Mouse (Mus musculus) left cerebral cortex, adult 11 months (tissue): Measurements from ENCODE around the gene Prss41.
"Not testable (repeated sequence)": the region's sequence is repeated elsewhere in the genome, so short reads cannot be mapped to it uniquely, and the experiment has no call there.

Source experiments
- DNase-seq: peaks from one replicate; pipeline ENCODE4 v3.0.0; 2022; ENCODE audit warnings: low spot score

The Prss41 gene

GRCm38 (mm10) chr17:23843812-23844273 is at the start of gene Prss41, which contains the start of gene Prss32:
Gene Prss41, minus strand, starts transcription at chr17:23844172.
Gene Prss32, plus strand, starts transcription at chr17:23843855.
- no peak for DNase-seq

- not testable (repeated sequence) for DNase-seq
These were observed 36.6 kb upstream of the Prss41 start, which contains the start of the genes Dcpp1 and Dcpp2 for GRCm38 (mm10) chr17:23880576-23880975. Gene Dcpp1, plus strand, starts transcription at chr17:23880876. Gene Dcpp2, plus strand, starts transcription at chr17:23880880.

- DNase-seq = no peak
These were observed 33.2 kb upstream of the Prss41 start for GRCm38 (mm10) chr17:23877166-23877565.

DNA sequence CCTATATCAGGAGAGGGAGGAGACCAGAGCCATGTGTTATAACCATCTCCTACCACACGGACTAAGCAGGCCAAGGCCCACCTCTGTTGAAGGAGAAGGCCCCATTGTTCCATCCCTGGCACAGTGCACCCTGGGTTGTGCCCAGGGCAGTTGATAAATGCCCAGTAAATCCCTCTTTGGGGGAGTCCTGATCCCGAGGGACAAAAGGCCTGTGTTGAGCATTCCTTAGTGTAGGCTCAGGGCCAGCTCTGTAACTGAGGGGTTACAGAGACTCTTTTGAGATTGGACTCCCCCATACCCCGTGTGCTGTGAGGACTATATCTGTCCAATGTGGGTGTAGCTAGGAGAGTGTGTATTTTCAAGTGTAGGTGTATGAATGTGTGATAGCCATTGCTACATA is 32.8 kb upstream of the Prss41 start:
- no peak for DNase-seq

- no peak for DNase-seq
These were observed 30.2 kb upstream of the Prss41 start for GRCm38 (mm10) chr17:23873884-23874856.

DNA sequence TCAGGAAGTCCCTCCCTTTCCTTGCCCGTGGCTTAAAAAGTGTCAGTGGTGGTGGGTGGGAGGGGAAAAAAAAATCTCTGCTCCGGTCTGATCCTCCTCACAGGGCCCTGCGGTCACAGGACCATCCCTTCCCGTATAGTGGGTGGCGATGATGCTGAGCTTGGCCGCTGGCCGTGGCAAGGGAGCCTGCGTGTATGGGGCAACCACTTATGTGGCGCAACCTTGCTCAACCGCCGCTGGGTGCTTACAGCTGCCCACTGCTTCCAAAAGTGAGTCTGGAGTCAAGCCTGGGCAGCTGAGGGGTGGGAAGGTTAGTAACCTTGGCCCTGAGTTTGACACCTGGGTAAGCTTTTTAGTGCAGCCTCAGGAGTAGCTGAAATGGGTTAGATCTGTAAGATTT is 24.5 kb upstream of the Prss41 start:
- DNase-seq = no peak

GRCm38 (mm10) chr17:23867756-23868155 is 23.8 kb upstream of the Prss41 start, which contains the start of gene Prss21:
Gene Prss21, plus strand, starts transcription at chr17:23868056.
- DNase-seq = no peak

GRCm38 (mm10) chr17:23862926-23863325 is 19.0 kb upstream of the Prss41 start:
- no peak for DNase-seq

DNA sequence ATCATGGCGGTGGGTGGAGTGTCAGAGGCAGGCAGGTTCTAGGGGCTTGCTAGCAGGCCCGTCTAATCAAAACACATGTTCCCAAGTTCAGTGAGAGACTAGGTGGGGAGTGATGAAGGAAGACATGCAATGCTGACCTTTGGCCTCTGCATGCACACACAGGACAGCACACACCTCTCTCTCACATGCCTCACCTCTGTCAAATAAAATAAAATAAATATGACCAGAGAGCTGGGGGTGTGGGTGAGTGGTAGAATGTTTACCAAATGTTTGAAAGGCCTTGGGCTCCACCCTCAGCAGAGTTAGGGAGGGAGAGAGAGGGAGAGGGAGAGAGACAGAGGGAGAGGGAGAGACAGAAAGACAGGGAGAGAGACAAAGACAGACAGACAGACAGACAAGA is 13.9 kb upstream of the Prss41 start:
- no peak for DNase-seq

GRCm38 (mm10) chr17:23857193-23857592 is 13.2 kb upstream of the Prss41 start:
- no peak for DNase-seq

DNA sequence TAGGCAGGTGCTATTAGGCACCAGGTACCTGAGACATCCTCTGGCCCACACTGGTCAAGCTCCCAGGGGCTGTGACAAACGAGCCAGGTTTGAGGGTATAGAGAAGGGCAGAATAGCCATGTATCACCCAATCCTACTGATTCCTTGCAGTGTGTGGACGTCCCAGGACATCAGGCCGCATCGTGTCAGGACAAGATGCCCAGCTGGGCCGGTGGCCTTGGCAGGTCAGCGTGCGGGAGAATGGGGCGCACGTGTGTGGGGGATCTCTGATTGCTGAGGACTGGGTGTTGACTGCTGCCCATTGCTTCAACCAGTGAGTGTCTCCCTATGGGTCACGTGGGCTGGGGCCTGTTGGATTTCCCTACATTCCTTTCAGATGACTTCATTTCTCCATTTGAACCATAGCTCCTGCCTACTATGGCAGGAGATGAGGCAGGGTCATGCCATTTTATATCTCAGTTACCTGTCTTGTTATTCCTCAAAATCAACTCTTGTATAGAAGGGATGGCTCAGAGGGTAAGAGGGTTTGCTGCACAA is 10.3 kb upstream of the Prss41 start:
- DNase-seq = no peak

- DNase-seq = no peak
These were observed 9.3 kb upstream of the Prss41 start for GRCm38 (mm10) chr17:23853292-23853691.

- peak; percentile 45 for DNase-seq
These were observed 7.1 kb upstream of the Prss41 start for GRCm38 (mm10) chr17:23850853-23851749.

GRCm38 (mm10) chr17:23850028-23850427 is 6.1 kb upstream of the Prss41 start:
- DNase-seq = no peak

DNA sequence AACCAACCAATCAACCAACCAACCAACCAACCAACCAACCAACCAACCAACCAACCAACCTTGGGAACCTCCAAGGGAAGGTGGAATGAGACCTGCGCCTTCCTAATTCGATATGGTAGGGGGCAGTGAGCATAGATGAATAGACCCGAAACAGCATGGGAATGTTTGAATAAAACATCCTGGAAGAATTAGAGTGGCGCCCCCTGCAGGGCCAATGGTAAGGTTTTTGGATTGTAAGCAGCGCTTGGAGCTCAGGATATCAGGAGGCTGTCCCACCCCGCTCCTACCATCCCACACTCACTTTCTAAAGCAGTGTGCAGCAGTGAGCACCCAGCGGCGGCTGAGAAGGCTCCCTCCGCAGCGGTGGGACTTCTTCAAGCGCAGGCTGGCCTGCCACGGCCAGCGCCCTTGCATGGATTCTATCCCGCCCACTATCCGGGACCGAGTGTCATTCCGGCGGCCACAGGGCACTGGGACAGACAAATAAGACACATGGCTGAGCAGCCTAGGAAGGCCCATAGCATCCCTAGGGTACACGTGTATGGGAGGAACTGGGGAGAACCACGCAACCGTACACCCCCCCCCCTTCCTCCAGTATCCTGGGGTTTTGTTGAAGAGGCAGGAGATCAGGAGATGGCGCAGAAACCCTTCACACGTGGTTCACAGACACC is 696 bp downstream of the Prss41 start:
- DNase-seq = no peak

DNA sequence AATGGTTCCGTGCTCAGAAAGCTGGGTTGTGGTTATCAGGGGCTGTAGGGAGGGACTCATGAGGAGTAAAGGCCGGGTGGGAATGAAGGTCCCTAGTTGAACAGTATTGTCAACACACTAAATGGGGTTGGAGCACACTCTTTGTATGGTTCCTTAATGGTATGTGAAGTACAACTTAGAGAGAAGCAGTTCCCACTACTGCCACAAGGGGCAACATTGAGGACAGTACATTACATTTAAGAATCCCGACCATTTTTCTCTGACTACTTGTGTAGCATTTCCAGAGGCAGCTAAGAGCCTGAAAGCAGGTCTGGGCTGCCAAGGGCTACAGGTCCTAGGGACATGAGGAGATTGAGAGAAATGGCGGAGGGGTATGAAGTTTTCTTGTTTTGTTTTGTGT is 2.8 kb downstream of the Prss41 start:
- DNase-seq = no peak

GRCm38 (mm10) chr17:23836006-23836575 is 7.9 kb downstream of the Prss41 start, which contains the start of gene Prss33:
Gene Prss33, minus strand, starts transcription at chr17:23836056.
- no peak for DNase-seq

DNA sequence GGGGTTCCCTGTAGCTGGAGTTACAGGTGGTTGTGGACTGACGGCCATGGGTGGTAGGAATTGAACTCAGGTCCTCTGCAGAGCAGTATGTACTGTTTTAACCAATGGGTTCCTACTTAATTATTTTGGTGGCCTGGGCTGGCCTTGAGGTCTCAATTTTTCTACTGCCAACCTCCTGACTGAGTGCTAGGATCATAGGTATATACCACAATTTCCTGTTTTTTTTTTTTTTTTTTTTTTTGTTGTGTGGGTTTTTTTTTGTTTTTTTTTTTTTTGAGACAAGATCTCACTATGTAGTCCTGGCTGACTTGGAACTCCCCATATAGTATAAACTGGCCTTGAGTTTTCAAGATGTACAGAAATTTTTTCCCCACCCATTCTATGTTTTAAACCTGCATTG is 12.8 kb downstream of the Prss41 start:
- DNase-seq = no peak

GRCm38 (mm10) chr17:23829064-23829619 is 14.8 kb downstream of the Prss41 start, which contains the start of gene Elob:
Gene Elob, minus strand, starts transcription at chr17:23829136.
- peak; percentile 74 for DNase-seq

DNA sequence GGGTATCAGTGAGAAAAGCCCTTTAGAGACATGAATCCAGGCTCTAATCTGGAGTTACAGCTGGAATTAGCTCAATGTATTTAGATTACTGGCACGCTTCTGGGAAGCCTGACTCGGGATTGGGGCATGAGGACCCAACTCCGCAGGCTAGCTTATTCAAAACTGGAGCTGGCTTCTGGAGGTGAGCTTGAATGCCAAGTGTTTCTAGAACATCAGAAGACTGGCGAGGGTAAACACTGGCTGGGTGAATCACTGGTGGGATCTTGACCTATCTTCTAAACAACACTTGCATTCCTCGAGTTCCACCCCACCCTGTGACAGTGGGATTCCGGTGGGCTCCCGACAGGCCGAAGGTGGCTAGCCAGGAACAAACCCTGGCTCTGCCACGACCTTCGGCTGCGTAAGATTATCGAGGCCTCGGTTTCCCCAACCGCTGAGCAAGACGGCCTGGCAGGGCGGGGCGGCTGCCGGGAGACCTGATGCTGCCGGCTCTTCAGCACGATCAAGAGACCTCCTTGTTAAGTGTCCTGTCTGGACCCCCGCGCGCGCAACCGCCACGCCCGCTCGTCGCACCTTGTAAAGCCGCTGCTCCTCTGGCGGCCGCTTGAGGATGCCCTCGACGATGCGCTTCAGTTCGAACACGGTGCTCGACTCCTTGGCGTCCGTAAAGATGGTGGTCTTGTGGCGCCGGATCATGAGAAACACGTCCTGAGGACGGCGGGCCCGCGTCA is 15.5 kb downstream of the Prss41 start:
- no peak for DNase-seq
